Mouse (Mus musculus) CD8-positive naive resting alpha-beta T cell, adult 2 months (primary cell): ENCODE measurements around the gene Cbfa2t2.

ENCODE experiments used
- DNase-seq, 2 experiments: peaks; one replicate each; pipeline ENCODE4 v3.0.0; 2022; ENCODE audit warnings: low read depth in 2 of 2, low spot score in 2 of 2

Gene Cbfa2t2

DNA sequence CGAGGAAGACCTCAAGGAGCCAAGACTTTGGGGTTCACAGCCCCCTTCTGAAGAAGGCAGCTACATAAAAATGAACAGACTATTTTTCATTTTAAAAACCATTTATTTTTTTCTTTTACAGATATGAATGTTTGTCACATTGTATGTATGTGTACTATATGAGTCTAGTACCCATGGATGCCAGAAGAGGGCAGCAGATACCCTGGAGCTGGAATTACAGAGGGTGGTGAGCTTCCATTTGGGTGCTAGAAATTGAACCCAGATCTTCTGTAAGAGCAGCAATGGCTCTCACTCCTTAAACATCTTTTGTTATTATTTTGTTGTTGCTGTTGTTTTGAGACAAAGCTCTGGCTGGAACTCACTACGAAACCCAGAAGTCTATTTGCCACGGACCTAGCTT, 10.8 kb upstream of the Cbfa2t2 start:
- DNase-seq = no peak

- no peak for DNase-seq
Observed at GRCm38 (mm10) chr2:154426188-154426904, 9.9 kb upstream of the Cbfa2t2 start.

GRCm38 (mm10) chr2:154426905-154427852, 9.1 kb upstream of the Cbfa2t2 start:
- no peak for DNase-seq

DNA sequence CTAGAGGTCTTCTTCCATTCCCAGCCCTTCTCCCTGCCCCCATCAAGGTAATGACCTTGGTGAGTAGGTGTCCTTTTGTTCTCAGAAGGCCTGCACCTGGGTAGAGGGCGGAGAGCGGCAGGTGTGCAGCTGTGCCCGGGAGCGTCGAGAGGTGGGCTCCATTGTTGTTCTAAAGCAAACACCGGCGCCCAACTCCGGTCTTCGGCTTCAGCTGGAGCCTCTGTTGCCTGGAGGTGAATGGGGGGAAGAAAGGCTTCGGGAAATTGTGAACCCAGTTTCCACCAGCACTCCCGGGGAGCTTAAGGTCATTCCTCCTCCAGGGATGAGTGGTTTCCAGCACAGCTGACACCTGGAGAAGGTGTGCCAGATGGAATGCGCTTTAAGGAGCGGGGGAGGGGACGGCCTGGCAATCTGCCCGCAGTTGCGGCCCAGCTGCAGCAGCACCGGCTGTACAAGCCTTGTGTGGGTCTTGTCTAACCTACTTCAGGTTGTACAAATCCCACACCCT, 8.4 kb upstream of the Cbfa2t2 start:
- no peak for DNase-seq

- DNase-seq = no peak
Observed at GRCm38 (mm10) chr2:154430566-154430965, 5.7 kb upstream of the Cbfa2t2 start.

- DNase-seq = no peak
Observed at GRCm38 (mm10) chr2:154432696-154433095, 3.6 kb upstream of the Cbfa2t2 start.

GRCm38 (mm10) chr2:154433391-154433790, 2.9 kb upstream of the Cbfa2t2 start:
- no peak for DNase-seq

DNA sequence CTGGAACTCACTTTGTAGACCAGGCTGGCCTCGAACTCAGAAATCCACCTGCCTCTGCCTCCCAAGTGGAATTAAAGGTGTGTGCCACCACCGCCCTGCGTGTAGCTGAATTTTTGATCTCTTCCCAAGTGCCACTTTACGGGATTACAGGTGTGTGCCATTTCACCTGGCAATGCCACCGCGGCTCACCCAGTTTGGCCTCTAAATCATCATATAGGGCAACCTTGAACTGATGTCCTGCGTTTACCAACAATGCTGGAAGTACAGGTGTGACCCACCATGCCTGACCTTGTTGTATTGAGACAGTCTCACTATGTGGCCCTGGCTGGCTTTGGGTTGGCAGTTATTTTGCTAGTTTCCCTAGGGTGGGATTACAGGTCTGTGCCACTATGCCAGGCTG, 1.6 kb upstream of the Cbfa2t2 start:
- no peak for DNase-seq

GRCm38 (mm10) chr2:154436076-154436457, 214 bp upstream of the Cbfa2t2 start:
- peak; percentile 98 for DNase-seq

GRCm38 (mm10) chr2:154437191-154437527, 878 bp downstream of the Cbfa2t2 start:
- no peak for DNase-seq

DNA sequence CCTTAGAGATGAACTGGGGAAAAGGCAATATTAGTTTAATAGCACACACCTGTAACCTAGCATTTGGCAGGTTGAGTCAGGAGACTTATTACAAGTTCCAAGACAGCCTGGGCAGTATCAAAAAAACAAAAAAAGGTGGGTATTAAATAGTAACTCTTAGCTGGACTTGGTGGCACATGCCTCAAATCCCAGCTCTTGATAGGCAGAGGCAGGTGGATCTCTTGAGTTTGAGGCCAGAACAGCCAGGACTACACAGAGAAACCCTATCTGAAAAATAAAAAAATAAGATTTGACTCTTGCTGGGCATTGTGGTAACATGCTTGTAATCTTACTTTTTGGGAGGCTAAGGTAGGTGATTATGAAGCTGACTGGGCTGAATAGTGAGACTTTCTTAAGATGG, 4.2 kb downstream of the Cbfa2t2 start:
- DNase-seq = no peak

DNA sequence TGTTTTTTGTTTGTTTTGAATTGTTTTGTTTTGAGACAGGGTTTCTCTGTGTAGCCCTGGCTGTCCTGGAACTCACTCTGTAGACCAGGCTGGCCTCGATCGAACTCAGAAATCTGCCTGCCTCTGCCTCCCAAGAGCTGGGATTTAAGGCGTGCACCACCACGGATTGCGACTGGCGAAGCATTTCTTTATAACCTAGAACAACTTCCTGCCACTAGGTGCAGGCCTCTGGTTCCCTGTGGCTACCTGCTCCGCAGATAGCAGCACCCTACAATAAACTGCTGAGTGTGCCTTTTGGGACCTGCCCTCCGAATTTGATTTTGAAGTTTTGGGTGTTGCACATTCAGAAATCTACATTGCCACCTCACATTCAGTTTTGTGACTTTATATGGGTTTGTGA, 11.5 kb downstream of the Cbfa2t2 start:
- DNase-seq = no peak

- no peak for DNase-seq
Observed at GRCm38 (mm10) chr2:154448633-154449032, 12.4 kb downstream of the Cbfa2t2 start.

DNA sequence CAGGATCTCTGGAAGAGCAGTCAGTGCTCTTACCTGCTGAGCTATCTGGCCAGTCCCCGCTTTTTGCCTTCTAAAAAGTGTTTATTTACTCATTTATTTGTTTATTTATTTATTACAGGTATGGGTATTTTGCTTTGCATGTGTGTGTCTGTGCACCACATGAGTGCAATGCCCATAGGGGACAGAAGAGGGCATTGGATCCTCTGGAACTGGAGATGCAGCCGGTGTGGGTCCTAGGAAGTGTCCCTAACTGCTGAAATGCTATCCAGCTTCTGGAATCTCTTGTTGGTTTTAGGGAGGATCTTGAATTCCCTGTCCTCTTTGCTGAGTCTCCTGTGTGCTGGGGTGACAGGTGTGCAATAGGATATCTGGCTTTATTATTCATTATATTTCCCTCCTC, 16.7 kb downstream of the Cbfa2t2 start:
- DNase-seq = no peak

DNA sequence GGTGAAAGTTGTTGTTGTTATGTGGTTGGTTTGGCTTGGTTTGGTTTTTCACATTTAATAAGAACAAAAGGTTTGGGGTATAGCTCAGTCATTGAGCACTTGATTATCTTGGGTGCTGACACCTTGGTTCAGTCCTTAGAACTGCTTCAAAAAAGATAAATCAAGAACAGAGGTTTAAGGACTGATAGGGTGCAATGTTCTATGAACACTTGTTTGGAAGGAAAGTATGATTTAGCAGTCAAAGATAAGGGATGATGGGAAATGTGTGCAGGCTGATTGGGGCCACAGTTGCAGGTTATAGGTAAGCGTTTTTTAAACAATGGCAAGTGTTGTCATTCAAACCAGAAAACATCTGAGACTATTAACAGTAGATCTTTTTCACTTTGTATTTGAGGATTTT, 17.8 kb downstream of the Cbfa2t2 start:
- DNase-seq = no peak

- DNase-seq = no peak
Observed at GRCm38 (mm10) chr2:154454605-154455004, 18.3 kb downstream of the Cbfa2t2 start.

- DNase-seq = no peak
Observed at GRCm38 (mm10) chr2:154455776-154456175, 19.5 kb downstream of the Cbfa2t2 start.

- DNase-seq = no peak
Observed at GRCm38 (mm10) chr2:154456621-154457020, 20.3 kb downstream of the Cbfa2t2 start.

DNA sequence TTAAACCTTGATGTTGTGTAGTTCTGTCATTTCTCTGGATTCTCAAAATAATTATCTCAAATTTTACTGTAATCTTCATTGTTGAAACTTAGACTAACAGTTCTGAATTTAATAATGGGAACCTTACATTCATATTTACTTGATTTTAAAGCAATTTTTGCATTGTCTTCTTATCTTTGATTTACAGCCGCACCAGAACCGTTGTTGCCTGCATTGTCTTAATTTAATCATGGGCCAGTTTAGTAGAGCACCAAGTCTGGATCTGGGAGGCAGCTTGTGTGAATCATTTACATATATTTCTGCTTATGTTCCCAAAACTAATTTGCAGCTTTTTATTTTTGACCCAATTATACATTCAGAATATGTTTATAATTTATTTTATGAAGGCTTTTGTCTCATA, 23.0 kb downstream of the Cbfa2t2 start:
- DNase-seq = no peak

DNA sequence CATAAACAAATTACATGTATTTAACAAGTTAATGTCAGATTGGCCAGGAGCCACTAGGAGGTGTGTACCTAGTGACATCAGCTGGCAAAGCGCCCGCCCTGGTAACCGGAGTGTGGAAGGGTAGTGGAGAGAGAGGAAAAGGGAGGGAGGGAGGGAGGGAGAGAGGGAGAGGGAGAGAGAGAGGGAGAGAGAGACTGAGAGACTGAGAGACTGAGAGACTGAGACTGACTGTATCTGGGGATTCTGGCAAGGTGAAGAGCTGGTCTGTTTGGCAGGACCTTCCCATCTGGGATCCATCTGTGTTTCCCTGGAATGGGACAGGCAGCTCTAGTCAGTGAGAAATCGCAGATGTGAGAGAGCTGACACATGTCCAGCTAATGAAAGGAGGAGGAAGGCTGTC, 23.6 kb downstream of the Cbfa2t2 start:
- no peak for DNase-seq

DNA sequence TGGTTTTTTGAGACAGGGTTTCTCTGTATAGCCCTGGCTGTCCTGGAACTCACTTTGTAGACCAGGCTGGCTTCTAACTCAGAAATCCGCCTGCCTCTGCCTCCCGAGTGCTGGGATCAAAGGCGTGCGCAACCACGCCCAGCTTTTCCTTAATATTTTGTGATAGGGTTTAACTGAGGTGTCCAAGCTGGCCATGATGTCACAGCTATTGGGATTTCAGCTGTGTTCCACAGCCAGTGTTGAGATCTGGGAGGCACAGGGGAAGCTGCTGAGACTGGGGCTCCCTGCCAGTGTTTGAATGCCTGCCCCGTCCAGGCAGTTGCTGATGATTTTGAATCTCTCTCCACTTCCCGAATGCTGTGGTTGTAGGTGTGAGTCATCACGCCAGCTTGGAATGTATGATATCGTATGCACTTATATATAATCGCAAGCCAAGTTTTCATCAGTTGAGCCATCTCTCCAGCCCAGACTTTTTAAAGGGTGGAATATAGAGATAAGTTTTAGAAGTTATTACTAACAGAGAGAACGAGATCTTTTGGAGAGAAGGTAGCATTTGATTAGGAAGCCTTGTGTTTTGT, 27.4 kb downstream of the Cbfa2t2 start:
- DNase-seq = no peak

DNA sequence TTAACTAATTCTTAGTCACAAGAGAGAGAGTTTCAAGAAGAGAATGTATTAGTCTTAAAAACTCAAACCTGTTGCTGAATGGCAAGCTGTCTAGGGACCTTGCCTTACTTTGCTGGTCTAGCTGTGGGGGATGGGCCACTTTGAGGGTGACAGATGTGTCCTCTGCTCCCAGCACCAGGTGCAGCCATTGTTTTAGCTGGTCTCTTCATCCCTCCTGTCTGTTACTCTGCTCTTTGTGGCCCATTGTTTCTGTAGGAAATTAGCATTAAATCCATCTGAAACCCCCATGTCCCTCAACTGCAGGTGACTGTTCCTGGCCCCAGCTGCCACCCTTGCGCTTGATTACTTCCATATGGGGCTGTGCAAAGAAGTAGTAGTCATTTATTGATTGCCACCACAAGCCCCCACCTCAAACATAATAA, 29.6 kb downstream of the Cbfa2t2 start:
- DNase-seq = no peak
